ENCODE assay signal across 8 mouse cellular contexts in genomic region chr16:3240982-3241719, GRCm38 (mm10).
DNase-seq lines count a peak whose midpoint lies in the region; ATAC-seq and TF ChIP-seq lines count a peak whose summit lies in the region.

No protein-coding gene starts in this region.

- H3K27me3 ChIP-seq in hindbrain, embryonic 11.5 days (ENCODE audit: control insufficient read depth, insufficient read depth, low read length), result no peaks in the 10 kb centered on the region
- H3K27me3 ChIP-seq in hindbrain, embryonic 10.5 days (ENCODE audit: insufficient read depth, poor library complexity, severe bottlenecking), result no peaks in the 10 kb centered on the region
- no peaks in the 10 kb centered on the region for H3K27me3 ChIP-seq in MEL (ENCODE audit: control insufficient read depth in 1 of 2, insufficient read depth in 2 of 2, low read length in 2 of 2)
- no peaks in the 10 kb centered on the region for H3K27me3 ChIP-seq in embryonic facial prominence, embryonic 15.5 days

- H3K9me3 ChIP-seq in hindbrain, embryonic 11.5 days (ENCODE audit: control insufficient read depth, low read length), result peaks cover 50% of the 10 kb centered on the region
- H3K9me3 ChIP-seq in hindbrain, embryonic 10.5 days, result peaks cover 95% of the 10 kb centered on the region
- H3K9me3 ChIP-seq in MEL (replicated peaks; ENCODE audit: insufficient read depth, low read length), result no peaks in the 10 kb centered on the region
- peaks cover 48% of the 10 kb centered on the region for H3K9me3 ChIP-seq in embryonic facial prominence, embryonic 15.5 days (replicated peaks)

- TF ChIP-seq EP300 in MEL (IDR thresholded peaks at IDR 0.05; ENCODE audit: low read depth in 1 of 2, low read length in 2 of 2), result no peak

- no peak for TF ChIP-seq CTCF in MEL (IDR thresholded peaks at IDR 0.05 in 2 of 3, conservative IDR thresholded peaks at IDR 0.05 in 1 of 3; ENCODE audit: control insufficient read depth in 1 of 3, insufficient read depth in 1 of 3, low read depth in 2 of 3, low read length in 3 of 3, poor library complexity in 1 of 3, severe bottlenecking in 1 of 3)
- TF ChIP-seq CTCF in gastrocnemius, adult 2 months (IDR thresholded peaks at IDR 0.05), result no peak

- ATAC-seq in hindbrain, embryonic 11.5 days (ENCODE audit: low FRiP score), result peak; percentile 28
- 0 out of 2 replicates have a peak, but pooled peaks have one; percentile 30 for ATAC-seq in embryonic facial prominence, embryonic 15.5 days (ENCODE audit: insufficient number of reproducible peaks, low FRiP score, low TSS enrichment, low read depth)
- ATAC-seq in megakaryocyte, adult 5-6 weeks (ENCODE audit: poor library complexity, severe bottlenecking), result 0 out of 2 replicates have a peak, but pooled peaks have one; percentile 4

- no peak overlapping the region for H3K4me3 ChIP-seq in hindbrain, embryonic 11.5 days (ENCODE audit: low read depth, low read length)
- no peak overlapping the region for H3K4me3 ChIP-seq in hindbrain, embryonic 10.5 days
- no peak overlapping the region for H3K4me3 ChIP-seq in MEL (ENCODE audit: control insufficient read depth in 1 of 2, insufficient read depth in 1 of 2, low read depth in 2 of 2, low read length in 2 of 2)
- H3K4me3 ChIP-seq in embryonic facial prominence, embryonic 15.5 days (replicated peaks), result no peak overlapping the region
- no peak overlapping the region for H3K4me3 ChIP-seq in gastrocnemius, adult 2 months

- no peak overlapping the region for H3K27ac ChIP-seq in hindbrain, embryonic 11.5 days (ENCODE audit: low read depth, low read length)
- no peak overlapping the region for H3K27ac ChIP-seq in hindbrain, embryonic 10.5 days
- no peak overlapping the region for H3K27ac ChIP-seq in MEL (ENCODE audit: control insufficient read depth, low read depth, low read length)
- no peak overlapping the region for H3K27ac ChIP-seq in embryonic facial prominence, embryonic 15.5 days (replicated peaks)
- H3K27ac ChIP-seq in gastrocnemius, adult 2 months, result no peak overlapping the region

- DNase-seq in hindbrain, embryonic 11.5 days (ENCODE audit: low spot score), result no peak
- no peak for DNase-seq in hindbrain, embryonic 10.5 days (ENCODE audit: low spot score)
- DNase-seq in MEL (ENCODE audit: low read depth, low spot score), result no peak
- no peak for DNase-seq in frontal cortex, postnatal 10 days (ENCODE audit: low spot score in 2 of 2)
- DNase-seq in gastrocnemius, adult 2 months, result no peak
- DNase-seq in layer of hippocampus, adult 8-10 months (ENCODE audit: low spot score in 2 of 2), result no peak

- H3K4me1 ChIP-seq in hindbrain, embryonic 11.5 days (replicated peaks; ENCODE audit: control insufficient read depth, insufficient read depth, low read length), result no peaks in the 10 kb centered on the region
- H3K4me1 ChIP-seq in hindbrain, embryonic 10.5 days (replicated peaks), result no peaks in the 10 kb centered on the region
- H3K4me1 ChIP-seq in MEL (ENCODE audit: control insufficient read depth in 1 of 2, insufficient read depth in 2 of 2, low read length in 2 of 2), result no peaks in the 10 kb centered on the region
- no peaks in the 10 kb centered on the region for H3K4me1 ChIP-seq in embryonic facial prominence, embryonic 15.5 days

- 75% methylated on average over 5 of the region's 5 CpGs for WGBS in hindbrain, embryonic 11.5 days
- WGBS in hindbrain, embryonic 10.5 days, result 67% methylated on average over 5 of the region's 5 CpGs
- 65% methylated on average over 5 of the region's 5 CpGs for WGBS in embryonic facial prominence, embryonic 15.5 days

- TF ChIP-seq RAD21 in MEL (IDR thresholded peaks at IDR 0.05; ENCODE audit: low read depth, low read length), result no peak

- H3K4me2 ChIP-seq in hindbrain, embryonic 11.5 days (replicated peaks; ENCODE audit: low read depth, low read length), result no peak overlapping the region
- H3K4me2 ChIP-seq in embryonic facial prominence, embryonic 15.5 days (replicated peaks), result no peak overlapping the region

- 0 out of 2 replicates have a peak, but pooled peaks cover 3% of the 10 kb centered on the region for H3K36me3 ChIP-seq in hindbrain, embryonic 11.5 days (ENCODE audit: control insufficient read depth, insufficient read depth, low read length)
- no peaks in the 10 kb centered on the region for H3K36me3 ChIP-seq in hindbrain, embryonic 10.5 days
- no peaks in the 10 kb centered on the region for H3K36me3 ChIP-seq in MEL (ENCODE audit: control insufficient read depth in 1 of 2, insufficient read depth in 2 of 2, low read length in 2 of 2)
- H3K36me3 ChIP-seq in embryonic facial prominence, embryonic 15.5 days, result no peaks in the 10 kb centered on the region

- intact Hi-C loops in gastrocnemius, adult 2 months (cut with DNase I), result no loop called here

- no peak overlapping the region for H3K9ac ChIP-seq in hindbrain, embryonic 11.5 days (ENCODE audit: low read depth, low read length)
- H3K9ac ChIP-seq in MEL (ENCODE audit: control insufficient read depth, low read depth, low read length, poor library complexity, severe bottlenecking), result no peak overlapping the region
- no peak overlapping the region for H3K9ac ChIP-seq in embryonic facial prominence, embryonic 15.5 days

- no peaks in the 10 kb centered on the region for H3K79me2 ChIP-seq in MEL (ENCODE audit: control insufficient read depth, insufficient read depth, low read length, poor library complexity)

- TF ChIP-seq POLR2A in MEL (IDR thresholded peaks at IDR 0.05; ENCODE audit: control insufficient read depth in 1 of 2, insufficient read depth in 1 of 2, low read depth in 1 of 2, low read length in 2 of 2, poor library complexity in 1 of 2), result no peak

TF ChIP-seq in MEL, 35 proteins besides CTCF, POLR2A, EP300 and RAD21:
- TF ChIP-seq SMC3 (IDR thresholded peaks at IDR 0.05; ENCODE audit: low read depth, low read length), result no peak
- peak; percentile 42; the same call in 1 of the 2 replicates for TF ChIP-seq POLR2AphosphoS5 (IDR thresholded peaks at IDR 0.05; ENCODE audit: borderline replicate concordance, low read depth, low read length)
TF ChIP-seq in MEL: peak in this region for 1.
